Mouse (Mus musculus) adrenal gland (tissue): ENCODE results near the gene Greb1.

ENCODE experiments used
- intact Hi-C: fragments of 180-260 bp; cut with DNase I; formaldehyde crosslinking; loops from one replicate; pipeline ENCODE4 v1.15.1; 2025

The Greb1 gene

DNA sequence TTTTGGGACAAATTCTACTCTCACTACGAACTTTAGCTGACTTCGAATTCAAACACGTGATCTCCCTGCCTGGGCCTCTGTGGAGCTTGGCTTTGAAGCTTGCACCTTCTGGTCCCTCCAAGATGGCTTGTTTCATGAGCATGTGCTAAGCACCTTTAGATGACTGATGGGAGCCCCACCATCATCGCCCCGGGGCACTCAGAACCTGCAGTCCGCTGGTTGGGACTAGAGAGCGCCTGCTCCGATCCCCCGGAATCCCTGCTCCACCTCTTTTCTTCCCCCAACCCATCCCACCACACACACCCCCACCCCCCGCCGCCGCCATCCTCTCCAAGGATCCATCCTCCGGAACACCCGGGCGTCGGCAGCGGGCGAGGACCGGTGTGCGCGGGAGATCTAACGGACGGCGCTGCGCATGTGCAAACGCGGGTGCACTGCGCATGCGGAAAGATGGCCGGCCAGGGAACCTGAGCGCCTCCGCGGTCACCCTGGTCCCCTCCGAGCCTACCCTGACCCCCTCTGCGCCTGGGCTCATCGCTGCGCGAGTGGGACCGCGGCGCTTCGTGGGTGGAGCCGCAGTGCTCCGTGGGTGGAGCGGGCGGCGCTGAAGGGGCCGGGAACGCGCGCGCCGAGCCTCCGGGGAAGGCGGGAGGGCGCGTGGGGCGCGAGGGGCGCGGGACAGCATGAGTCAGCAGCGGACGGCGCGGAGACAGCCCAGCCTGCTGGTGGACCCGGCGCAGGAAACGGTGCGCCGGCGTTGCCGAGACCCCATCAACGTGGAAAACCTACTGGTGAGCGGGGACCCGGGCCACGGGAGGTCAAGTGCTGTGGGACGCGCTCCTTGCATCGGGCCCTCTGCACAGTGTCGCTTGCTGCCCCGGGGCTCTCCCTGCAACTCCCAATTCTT is 10.1 kb upstream of the Greb1 start, which contains the start of gene E2f6:
TSS of gene E2f6 (plus strand) at position 439 of the 907 bp plus-strand sequence.
- intact Hi-C loops: loop anchor here (5.0 kb wide), 1 partner anchor 122 kb away; no protein-coding TSS in a partner anchor

DNA sequence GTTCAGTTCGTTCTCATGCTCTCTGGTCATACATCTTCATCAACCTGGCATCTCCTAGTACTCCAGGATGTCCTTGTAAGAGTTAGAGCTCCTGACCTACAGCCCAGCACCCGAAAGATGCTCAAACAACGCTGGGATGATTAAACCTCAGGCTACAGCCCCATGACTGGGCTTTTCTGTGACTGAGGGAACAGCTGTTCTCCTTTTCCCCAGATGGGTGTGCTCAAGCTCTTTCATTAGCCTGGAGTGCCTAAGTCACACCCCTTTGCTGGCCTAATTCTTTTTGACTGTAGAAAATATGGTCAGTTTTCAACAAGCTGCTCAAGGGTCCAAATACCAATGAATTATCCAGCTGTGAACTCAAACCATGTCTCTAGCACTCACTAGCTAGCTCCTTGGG is 7.4 kb upstream of the Greb1 start:
- intact Hi-C loops: loop anchor here (2.0 to 10.0 kb wide), 2 partner anchors 203 to 457 kb away; partner anchors contain the start of genes 2410004P03Rik and Pdia6

DNA sequence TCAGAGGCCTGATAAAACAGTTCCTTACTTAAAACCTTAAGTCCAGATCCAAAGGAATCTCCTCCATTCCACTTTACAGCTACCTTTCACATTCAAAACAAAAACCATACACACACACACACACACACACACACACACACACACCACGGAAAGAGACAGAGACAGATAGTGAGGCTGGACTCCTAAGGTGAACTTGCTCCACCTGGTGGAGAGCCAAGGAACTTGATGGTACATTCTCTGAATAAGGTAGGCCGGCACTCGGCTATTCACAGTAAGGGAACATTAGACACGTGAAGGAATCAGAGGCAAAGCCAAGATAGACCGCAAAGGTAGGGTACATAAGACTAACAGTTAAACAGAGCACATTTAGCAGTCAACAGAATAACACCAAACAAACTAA is 4.8 kb upstream of the Greb1 start:
- intact Hi-C loops: loop anchor here (1.0 to 10.0 kb wide), 2 partner anchors 88 to 459 kb away; partner anchors contain the start of gene Pdia6

DNA sequence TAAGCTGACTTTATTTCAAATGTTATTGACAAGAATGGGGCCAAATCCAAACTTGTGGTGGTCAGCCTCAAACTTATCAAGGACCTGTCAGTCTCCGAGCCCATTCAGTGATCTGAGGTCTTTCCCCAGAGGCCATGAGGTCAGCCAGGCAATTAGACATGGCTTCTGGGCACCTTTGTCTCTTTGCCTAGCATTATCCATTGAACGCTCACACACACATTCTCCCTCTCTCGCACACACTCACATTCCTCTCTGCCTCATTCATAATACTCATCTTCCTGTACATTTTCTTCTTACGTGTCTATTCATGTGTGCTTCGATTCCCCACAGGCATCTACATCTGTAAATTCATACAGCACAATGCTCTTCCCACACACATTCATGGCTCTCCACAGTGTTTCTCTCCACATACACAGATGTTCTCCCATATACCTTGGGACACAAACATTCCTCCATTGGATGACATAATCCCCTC is 3.3 kb upstream of the Greb1 start:
- intact Hi-C loops: loop anchor here (5.0 to 10.0 kb wide), 2 partner anchors 52 to 461 kb away; partner anchors contain the start of gene Pdia6

DNA sequence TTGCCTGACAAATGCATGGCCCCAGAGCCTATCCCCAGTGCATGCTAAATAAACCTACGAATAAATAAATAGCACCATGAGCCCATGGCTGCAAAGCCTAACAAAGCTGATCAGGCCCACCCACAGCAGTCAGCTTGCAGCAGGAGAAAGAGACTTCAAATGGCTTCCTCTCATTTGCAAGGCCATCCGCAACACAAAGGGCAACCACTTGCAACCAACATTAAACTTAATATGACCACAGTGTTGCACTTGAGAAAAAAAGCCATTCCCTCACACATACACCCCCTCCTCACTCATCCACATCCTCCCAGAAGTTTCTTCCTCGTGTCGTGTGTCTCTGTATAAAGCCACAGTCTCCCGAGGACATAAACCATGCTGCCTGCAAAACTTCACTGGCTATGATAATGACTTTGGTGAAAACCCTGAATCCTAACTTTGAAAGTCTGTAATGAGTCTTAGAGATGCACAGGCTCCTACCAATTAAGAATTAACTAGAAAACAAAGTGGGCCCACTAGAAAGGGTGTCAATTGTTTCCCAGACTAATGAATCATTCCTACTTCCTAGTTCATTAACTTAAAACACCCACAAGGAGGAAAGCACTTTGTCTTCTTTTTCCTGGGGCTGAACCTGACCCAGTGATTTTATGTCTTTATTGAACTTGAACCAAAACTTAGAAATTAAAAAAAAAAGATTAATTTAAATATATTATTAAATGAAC is 2.7 kb upstream of the Greb1 start:
- intact Hi-C loops: loop anchor here (5.0 to 10.0 kb wide), 2 partner anchors 51 to 461 kb away; partner anchors contain the start of gene Pdia6

DNA sequence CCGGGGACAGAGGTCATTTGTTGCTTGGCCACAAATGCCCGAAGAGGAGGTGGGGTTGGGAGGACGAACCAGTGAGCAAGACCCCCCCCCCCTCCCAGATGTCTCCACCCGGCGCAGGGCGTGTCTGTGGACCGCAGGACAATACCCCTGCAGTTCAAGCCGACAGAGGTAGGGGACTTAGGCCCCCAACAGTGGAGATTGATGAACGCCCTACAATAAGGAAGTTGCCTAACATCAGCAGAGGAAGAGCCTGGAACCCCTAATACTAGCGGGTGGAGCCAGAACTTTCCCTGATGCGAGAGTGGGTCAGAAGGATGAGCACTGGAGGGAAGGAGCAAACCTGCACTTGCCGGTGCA is 251 bp upstream of the Greb1 start:
- intact Hi-C loops: loop anchor here (5.0 to 10.0 kb wide), 2 partner anchors 49 to 464 kb away; partner anchors contain the start of gene Pdia6

DNA sequence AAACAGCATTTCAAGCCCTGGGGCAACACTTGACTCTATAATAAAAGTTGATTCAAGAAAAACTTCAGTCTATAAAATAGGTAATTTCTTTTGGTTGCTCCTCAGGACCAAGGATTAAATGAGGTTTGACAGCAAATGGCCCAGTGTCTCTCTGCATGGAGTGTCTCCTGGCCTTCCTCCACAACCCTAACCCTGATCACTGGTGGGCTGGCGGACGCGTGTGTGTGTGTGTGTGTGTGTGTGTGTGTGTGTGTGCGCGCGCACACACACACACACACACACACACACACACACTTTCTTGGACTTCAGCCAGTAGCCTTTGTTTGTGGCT is 793 bp downstream of the Greb1 start:
- intact Hi-C loops: loop anchor here (5.0 to 10.0 kb wide), 2 partner anchors 48 to 465 kb away; partner anchors contain the start of gene Pdia6

DNA sequence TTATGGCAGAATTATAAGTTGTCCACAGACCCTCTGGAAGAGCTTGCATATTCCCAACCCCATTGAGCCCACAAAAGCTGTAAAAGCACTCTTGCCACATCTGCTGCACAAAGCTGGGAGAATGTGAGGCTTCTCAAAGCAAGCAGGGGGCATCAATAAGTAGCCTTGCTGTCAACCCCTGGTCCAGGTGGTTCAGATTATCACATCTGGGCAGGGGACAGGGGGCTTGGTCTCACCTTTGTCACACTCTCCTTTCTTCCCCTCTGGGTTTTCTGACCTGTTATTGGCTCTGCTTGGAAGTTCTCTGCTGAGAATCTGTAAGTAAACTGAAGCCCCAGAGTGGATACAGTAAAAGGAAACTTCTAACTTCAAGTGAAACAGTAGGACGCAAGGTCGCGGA is 1.8 kb downstream of the Greb1 start:
- intact Hi-C loops: no loop called here

DNA sequence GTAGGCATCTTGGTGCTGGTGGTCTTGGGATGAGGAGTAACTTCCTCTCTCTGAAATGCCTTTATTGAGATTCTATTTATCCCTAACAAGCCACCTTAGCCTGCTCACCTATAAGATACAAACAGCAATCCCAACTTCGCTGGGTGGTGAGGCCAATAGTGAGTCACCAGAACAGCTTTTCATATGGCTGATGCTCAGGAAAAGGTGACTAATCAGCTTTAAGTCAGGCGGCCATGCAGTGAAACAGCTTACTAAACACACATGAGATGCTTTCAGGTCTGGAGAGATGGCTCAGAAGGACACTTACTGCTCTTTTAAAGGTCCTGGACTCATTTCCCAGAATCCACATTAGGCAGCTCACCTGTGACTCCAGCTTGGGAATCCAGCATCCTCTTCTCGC is 4.9 kb downstream of the Greb1 start:
- intact Hi-C loops: no loop called here

DNA sequence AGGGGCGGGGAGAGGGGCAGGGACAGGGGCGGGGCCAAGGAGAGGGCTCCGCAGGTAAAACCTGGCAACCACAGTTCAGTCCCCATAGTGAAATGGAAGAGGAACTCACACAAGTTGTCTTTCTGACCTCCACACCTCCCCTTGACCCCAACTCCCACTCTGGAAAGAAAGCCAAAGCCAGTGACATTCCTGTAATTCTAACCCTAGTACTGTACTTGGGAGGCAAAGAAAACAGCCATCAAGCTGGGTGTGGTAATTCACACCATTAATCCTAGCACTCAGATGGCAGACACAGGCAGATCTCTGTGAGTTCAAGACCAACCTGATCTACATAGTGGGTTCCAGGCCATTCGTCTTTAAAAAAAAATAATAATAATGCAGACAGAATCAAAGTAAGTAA is 7.3 kb downstream of the Greb1 start:
- intact Hi-C loops: no loop called here

DNA sequence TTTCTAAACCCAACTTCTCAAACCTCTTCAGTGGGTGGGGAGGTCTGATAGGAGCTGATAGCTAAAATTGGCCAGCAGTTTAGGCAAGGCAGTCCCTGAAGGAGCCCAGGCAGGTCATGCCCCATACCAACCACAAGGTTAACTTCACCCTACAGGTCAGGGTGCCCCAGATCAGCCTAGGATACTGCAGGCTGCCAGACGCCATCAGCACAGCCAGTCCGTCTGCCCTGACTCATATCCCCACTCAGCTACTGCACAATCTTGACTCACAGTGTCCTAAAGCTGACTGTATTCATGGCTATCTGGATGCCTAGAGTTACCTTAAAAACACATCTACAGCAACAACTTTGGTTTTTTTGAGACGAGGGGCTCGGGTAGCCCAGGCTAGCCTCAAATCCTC is 10.2 kb downstream of the Greb1 start:
- intact Hi-C loops: no loop called here

DNA sequence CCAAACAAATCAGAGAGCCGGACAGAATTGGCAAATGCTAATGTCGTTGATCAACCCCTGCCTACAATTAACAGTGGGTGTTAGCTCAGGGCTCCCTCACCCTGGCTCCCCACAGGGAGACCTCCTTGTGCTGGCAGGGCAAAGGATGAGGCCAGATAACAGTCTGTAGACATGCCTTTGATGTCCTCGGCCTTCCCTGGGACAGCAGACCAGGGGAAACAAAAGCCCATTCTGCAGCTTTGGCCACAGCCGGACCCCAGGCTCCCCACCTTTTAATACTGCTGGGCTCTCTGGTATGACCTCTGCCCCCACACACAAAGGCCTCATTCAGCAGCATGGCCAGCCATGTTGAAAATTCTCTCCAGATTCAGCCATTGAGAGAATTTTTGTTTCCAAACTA is 10.9 kb downstream of the Greb1 start:
- intact Hi-C loops: no loop called here

DNA sequence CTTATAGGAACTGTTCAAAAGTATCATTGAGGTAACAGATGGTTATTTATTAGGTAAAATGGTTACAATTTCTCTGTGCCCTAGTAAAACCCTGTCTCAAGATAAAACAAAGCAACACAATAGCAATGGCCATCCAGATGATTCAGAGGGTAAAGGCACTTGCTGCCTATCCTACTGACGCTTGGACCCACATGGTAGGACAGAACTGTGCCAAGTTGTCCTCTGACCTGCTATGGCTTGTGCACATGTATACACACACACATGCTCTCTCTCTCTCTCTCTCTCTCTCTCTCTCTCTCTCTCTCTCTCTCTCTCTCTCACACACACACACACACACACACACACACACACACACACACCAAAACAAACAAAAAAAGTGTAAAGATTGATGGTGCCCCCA is 11.5 kb downstream of the Greb1 start:
- intact Hi-C loops: no loop called here

DNA sequence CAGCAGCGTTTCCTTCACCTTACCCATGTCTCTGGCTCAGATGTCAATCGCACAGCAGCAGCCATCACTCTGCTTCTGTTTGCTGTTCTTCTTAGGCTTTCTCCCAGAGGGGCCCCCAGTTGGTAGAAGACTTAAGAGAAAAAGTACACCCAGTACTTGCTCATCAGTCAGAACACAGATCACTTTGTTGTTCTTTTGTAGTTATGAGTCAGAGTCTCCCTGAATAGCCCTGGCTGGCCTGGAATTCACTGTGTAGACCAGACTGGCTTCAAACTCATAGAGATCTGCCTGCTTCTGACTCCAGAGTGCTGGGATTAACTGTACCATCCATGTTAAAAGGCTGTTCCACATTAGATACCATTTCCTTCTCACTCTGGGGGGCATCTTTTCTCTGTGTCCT is 12.1 kb downstream of the Greb1 start:
- intact Hi-C loops: no loop called here

DNA sequence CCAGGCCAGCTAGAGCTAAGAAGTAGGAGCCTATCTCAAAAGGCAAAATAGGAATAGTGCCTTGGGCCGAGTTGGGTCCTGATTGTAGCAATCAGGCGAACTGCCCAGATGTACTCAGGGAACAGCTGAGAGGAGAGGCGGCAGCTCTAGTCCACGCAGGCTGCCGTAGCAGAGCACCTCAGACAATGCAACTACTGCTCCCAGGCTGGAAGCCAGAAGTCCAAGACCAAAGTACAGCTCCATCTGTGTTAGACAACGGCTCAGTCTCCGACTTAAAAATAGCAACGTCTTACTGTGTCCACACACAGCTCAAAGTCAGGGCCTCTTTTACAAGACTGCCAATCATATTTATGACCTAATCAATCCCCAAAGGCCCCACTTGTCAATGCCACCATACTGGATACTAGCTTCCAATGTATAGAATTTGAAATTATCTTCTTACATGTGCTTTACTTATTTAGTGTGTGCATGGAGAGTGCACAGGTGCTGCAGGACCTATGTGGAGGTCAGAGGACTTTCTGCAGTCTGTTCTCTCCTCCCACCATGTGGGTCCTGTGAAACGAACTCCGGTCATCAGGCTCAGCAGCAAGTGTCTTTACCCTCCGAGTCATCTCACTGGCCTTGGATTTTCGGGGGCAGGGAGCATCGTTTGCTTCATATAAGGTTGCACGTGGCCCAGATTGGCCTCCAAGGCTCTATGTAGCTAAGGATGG is 19.5 kb downstream of the Greb1 start:
- intact Hi-C loops: no loop called here

DNA sequence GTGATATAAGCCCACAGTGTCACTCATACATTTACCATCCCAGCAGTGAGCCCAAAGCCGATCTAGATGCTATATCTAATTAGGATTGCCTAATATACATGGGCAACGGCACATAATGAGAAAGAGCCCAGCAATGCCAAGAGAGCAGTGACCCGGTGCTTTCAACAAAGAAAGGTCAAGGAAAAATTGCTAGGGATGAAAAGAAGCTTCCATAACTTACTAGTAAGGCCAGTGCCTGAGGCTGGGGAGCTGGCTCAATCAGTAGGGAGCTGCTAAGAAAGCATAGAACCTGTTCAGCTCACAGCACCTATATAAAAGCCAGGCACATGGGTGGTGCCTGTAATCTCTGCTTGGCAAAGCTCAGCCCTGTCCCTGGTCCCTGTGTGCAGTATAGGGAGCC is 20.4 kb downstream of the Greb1 start:
- intact Hi-C loops: no loop called here

DNA sequence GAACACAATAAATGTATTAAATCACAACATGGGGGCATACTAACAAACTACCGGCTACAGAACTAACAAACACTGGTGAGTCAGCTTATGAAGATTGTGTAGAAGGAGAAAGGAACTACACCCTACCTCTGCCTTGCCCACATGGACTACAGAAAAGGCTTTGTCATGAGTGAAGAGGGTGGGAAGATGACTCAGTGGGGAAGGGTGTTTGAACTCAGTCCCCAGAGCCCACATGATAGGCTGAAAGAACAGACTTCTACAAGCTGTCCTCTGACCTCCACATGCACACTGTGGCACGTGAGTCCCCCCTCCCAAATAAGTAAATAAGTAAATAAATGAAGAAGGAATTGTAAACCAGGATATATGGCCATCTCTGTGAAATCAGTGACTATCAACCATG is 21.5 kb downstream of the Greb1 start:
- intact Hi-C loops: no loop called here

DNA sequence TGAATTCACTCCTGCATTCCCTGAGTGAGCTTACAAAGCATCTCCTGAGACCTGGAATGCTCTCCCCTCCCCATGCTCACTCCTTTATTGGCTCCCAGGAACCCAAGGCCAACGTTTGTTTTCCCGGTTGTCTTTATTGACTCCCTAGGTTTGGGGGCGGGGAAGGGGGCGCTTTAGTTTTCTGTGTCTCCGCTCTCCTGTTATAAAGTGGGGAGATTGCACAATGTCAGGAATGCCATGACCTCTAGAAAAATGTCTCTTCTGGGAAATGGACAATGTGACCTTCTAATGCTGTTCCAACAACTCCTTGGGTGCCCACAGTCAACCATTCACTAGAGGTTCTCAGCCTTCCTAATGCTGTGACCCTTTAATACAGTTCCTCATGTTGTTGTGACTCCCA is 22.2 kb downstream of the Greb1 start:
- intact Hi-C loops: no loop called here

DNA sequence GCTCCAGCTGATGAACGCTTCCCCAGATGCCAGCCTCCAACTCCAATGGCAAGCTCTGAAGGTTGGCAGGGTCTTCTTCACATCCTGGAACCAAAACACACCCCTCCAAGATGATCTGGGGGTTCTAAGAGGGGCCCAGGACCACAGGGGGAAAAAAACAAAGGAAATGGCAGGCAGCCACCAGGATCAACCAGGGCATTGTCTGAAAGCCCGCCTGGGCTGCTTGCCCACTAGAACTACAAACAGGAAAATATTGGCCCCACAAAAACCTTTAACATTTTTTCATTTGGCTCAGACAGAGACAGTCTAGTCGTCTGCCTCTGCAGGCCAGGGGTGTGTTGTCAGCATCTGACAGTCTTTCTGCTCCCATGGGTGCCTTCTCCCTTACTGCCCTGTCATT is 25.3 kb downstream of the Greb1 start:
- intact Hi-C loops: no loop called here

DNA sequence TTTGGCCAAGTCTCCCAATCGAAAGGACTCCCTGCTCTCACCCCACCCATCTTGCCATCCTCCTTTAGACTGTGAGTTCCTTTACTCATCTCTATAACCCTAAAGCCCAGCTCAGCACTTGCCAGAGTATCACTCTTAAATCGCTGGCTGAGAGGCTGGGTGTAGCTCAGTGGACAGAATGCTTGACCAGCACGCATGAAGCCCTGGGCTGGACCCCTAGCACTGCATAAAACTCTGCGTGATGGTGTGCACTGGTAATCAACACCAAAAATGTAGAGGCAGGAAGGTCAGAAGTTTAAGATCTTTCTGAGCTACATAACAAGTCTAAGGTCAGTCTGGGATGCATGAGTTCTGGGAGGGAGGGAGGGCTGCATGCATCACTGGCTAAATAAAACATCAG is 26.1 kb downstream of the Greb1 start:
- intact Hi-C loops: no loop called here

DNA sequence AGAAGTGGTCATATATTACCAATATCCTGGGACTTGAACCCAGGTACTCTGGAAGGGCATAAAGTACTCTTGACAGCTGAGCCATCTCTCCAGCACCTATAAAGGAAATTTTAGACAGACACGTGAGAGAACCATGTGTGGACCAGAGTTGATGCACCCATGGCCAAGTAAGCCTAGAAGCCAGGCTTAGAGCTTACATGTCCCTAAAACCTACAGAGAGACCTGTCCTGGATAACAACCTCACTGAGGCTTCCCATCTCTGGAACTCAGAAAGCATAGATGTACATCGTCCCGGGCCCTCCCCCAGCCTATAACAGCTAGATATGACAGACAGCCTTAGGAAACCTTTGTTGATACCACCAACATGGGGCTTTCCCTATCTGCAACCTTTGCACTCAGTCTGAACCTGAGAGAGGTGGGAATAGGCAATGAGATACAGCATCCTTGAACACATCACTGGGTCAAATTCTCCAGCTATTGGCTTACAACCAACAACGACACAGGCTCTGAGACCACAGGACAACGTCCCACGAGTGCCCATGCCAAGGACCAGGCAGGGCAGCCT is 31.0 kb downstream of the Greb1 start:
- intact Hi-C loops: no loop called here
